Mouse (Mus musculus) megakaryocyte, embryonic 14.5 days (primary cell): ENCODE results near the gene Fam78a. TPM values are rescaled to one million over a fixed set of nuclear protein-coding genes. Genes with fewer than 3 reads are reported as not detected.

Source experiments
- H3K27me3 ChIP-seq: replicated peaks from 2 replicates; pipeline ENCODE3; 2012; ENCODE audit warnings: inconsistent platforms
- H3K36me3 ChIP-seq: replicated peaks from 2 replicates; pipeline ENCODE3; 2012; ENCODE audit warnings: low read length, inconsistent platforms, mixed read lengths
- H3K4me1 ChIP-seq: 2 replicates; pipeline ENCODE4 v1.6.1; 2012; ENCODE audit warnings: inconsistent platforms
- H3K4me3 ChIP-seq: replicated peaks from 2 replicates; pipeline ENCODE3; 2012; ENCODE audit warnings: moderate library complexity, mild to moderate bottlenecking, inconsistent platforms
- H3K9me3 ChIP-seq: 2 replicates; pipeline ENCODE4 v1.6.1; 2012; ENCODE audit warnings: inconsistent platforms
- FLI1 ChIP-seq: IDR thresholded peaks from 2 replicates; pipeline ENCODE4 v1.6.1; 2012; ENCODE audit warnings: low read length, inconsistent platforms, mixed read lengths
- GATA1 ChIP-seq: IDR thresholded peaks from 3 replicates; pipeline ENCODE4 v1.6.1; 2012; ENCODE audit warnings: mixed read lengths, low read length, inconsistent platforms, borderline replicate concordance
- polyA plus RNA-seq: library from polyadenylated mRNA; stranded (reverse); fragments of >175 nt; gene quantifications from 2 replicates; pipeline ENCODE4 v1.2.3, GENCODE M21; 2012; ENCODE audit warnings: low replicate concordance; ENCODE audit not compliant: insufficient read depth

Gene Fam78a
- polyA plus RNA-seq, 1 experiment, result 43.5 TPM

DNA sequence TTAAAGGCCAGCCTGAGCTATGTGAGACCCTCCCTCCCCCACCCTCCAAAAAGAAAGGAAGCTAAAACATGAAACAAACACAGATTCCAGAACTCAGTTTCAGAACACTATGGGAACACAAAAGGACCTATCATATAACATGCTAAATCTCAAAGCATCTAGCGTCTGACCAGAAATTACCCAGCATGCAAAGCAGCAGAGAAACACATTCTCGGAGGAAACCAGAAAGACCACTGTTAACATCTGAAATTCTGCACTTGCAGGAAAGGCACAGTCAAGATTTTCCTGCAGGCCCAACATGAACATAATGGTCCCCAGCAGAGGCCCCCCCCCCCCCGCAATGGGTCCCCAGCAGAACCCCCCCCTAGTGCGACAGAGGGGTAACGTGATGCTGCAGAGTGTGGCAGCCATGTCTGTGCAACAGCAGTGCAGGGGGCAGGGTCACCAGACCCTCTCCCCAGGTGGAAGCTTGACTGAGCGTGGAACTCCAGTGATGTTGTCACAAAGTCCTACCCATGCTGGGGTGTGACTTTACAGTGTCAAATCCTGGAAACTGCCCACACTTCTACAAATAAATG is 24.3 kb downstream of the Fam78a start:
- H3K4me1 ChIP-seq, result peaks cover 94% of the 10 kb centered on the region
- H3K27me3 ChIP-seq, result no peaks in the 10 kb centered on the region
- TF ChIP-seq GATA1, result no peak
- TF ChIP-seq FLI1, result no peak
- H3K4me3 ChIP-seq, result no peak overlapping the region
- no peaks in the 10 kb centered on the region for H3K9me3 ChIP-seq
- H3K36me3 ChIP-seq, result peaks cover 48% of the 10 kb centered on the region

GRCm38 (mm10) chr2:32059613-32060012 is 25.0 kb downstream of the Fam78a start:
- Histone ChIP-seq H3K4me1 (peaks cover 94% of the 10 kb centered on the region), H3K36me3 (peaks cover 46% of the 10 kb centered on the region), H3K27me3 (no peaks in the 10 kb centered on the region), H3K9me3 (no peaks in the 10 kb centered on the region), H3K4me3 (no peak overlapping the region)
- TF ChIP-seq GATA1 (no peak), FLI1 (no peak)

- peaks cover 88% of the 10 kb centered on the region for H3K4me1 ChIP-seq
- H3K36me3 ChIP-seq, result peaks cover 44% of the 10 kb centered on the region
- no peaks in the 10 kb centered on the region for H3K27me3 ChIP-seq
- H3K9me3 ChIP-seq, result no peaks in the 10 kb centered on the region
- H3K4me3 ChIP-seq, result no peak overlapping the region
- TF ChIP-seq GATA1 (no peak), FLI1 (no peak)
Observed at GRCm38 (mm10) chr2:32058716-32059115, 25.9 kb downstream of the Fam78a start.

DNA sequence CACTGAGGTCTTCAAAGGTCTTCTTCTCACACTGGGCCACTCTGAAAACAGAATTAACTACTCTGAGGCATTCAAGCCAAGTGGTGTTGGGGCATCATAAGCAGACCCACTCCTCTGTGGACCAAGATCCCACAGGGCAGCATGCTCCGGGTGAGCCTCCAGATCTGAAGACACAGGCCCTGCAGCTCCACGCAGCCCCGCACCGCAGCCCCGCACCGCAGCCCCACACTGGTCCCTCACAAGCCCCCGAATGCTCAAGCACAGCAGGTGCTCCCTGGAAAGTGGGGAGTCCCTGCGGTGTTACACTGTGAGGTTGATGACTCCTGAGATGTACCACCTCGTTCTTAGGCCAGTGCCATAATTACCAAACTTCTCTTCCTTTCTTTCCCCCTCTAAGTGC is 26.4 kb downstream of the Fam78a start:
- Histone ChIP-seq H3K4me3 (no peak overlapping the region), H3K27me3 (no peaks in the 10 kb centered on the region), H3K4me1 (peaks cover 83% of the 10 kb centered on the region), H3K9me3 (no peaks in the 10 kb centered on the region), H3K36me3 (peaks cover 44% of the 10 kb centered on the region)
- TF ChIP-seq GATA1, result no peak
- TF ChIP-seq FLI1, result no peak

- H3K27me3 ChIP-seq, result no peaks in the 10 kb centered on the region
- H3K36me3 ChIP-seq, result peaks cover 41% of the 10 kb centered on the region
- no peaks in the 10 kb centered on the region for H3K9me3 ChIP-seq
- TF ChIP-seq GATA1, result no peak
- no peak for TF ChIP-seq FLI1
- peaks cover 79% of the 10 kb centered on the region for H3K4me1 ChIP-seq
- no peak overlapping the region for H3K4me3 ChIP-seq
Observed at GRCm38 (mm10) chr2:32057794-32058193, 26.9 kb downstream of the Fam78a start.

GRCm38 (mm10) chr2:32057360-32057759 is 27.3 kb downstream of the Fam78a start:
- H3K27me3 ChIP-seq, result no peaks in the 10 kb centered on the region
- H3K36me3 ChIP-seq, result peaks cover 41% of the 10 kb centered on the region
- H3K4me1 ChIP-seq, result peaks cover 74% of the 10 kb centered on the region
- no peaks in the 10 kb centered on the region for H3K9me3 ChIP-seq
- TF ChIP-seq GATA1 (no peak), FLI1 (no peak)
- H3K4me3 ChIP-seq, result no peak overlapping the region

GRCm38 (mm10) chr2:32056524-32056923 is 28.1 kb downstream of the Fam78a start:
- no peak overlapping the region for H3K4me3 ChIP-seq
- peaks cover 66% of the 10 kb centered on the region for H3K4me1 ChIP-seq
- peaks cover 47% of the 10 kb centered on the region for H3K36me3 ChIP-seq
- H3K27me3 ChIP-seq, result no peaks in the 10 kb centered on the region
- H3K9me3 ChIP-seq, result no peaks in the 10 kb centered on the region
- TF ChIP-seq GATA1 (no peak), FLI1 (no peak)

GRCm38 (mm10) chr2:32055357-32055965 is 29.2 kb downstream of the Fam78a start:
- Histone ChIP-seq H3K4me3 (no peak overlapping the region), H3K36me3 (peaks cover 57% of the 10 kb centered on the region), H3K4me1 (peaks cover 55% of the 10 kb centered on the region), H3K9me3 (no peaks in the 10 kb centered on the region), H3K27me3 (no peaks in the 10 kb centered on the region)
- TF ChIP-seq FLI1 (no peak), GATA1 (no peak)

GRCm38 (mm10) chr2:32052418-32052817 is 32.2 kb downstream of the Fam78a start:
- Histone ChIP-seq H3K36me3 (peaks cover 75% of the 10 kb centered on the region), H3K27me3 (no peaks in the 10 kb centered on the region), H3K4me1 (peaks cover 27% of the 10 kb centered on the region), H3K9me3 (no peaks in the 10 kb centered on the region), H3K4me3 (no peak overlapping the region)
- TF ChIP-seq GATA1 (no peak), FLI1 (no peak)

- Histone ChIP-seq H3K36me3 (peaks cover 78% of the 10 kb centered on the region), H3K9me3 (no peaks in the 10 kb centered on the region), H3K27me3 (no peaks in the 10 kb centered on the region), H3K4me1 (peaks cover 21% of the 10 kb centered on the region), H3K4me3 (no peak overlapping the region)
- TF ChIP-seq FLI1 (no peak), GATA1 (no peak)
Observed at GRCm38 (mm10) chr2:32051791-32052190, 32.9 kb downstream of the Fam78a start.
